Mouse (Mus musculus) heart, postnatal 4 days (tissue): Measurements from ENCODE around the gene March9. TPM values are rescaled to one million over a fixed set of nuclear protein-coding genes. Genes with fewer than 3 reads are reported as not detected.
"Not testable (repeated sequence)": the region's sequence is repeated elsewhere in the genome, so short reads cannot be mapped to it uniquely, and the experiment has no call there.

ENCODE experiments used
- DNase-seq: peaks from one replicate; pipeline ENCODE4 v3.0.0; 2021
- total RNA-seq, 2 experiments: library from RNA; stranded (reverse); gene quantifications; 2 replicates each; pipeline ENCODE4 v1.2.3; 2021

March9 gene
- total RNA-seq, 2 experiments from 2014 or later: 1.7 to 1.8 TPM

DNA sequence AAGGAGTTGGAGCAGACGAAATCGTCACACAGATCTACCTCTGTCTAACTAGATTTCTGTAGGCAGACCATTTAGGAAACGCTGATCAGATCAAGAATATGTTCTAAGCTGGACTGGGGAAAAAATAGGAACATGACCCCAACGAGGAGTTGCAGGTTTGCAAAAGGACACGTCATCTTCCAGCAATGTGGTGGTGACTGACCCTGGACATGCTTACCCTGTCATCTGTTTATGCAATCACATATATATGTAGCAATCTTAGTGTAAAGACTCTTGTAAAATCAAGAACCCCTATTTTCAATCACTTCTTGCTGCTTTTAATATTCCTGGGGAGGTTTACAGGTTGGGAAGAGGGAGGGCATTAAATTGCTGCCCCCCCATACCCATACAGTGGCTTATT lies 2.5 kb upstream of the March9 start:
- DNase-seq: no peak

DNA sequence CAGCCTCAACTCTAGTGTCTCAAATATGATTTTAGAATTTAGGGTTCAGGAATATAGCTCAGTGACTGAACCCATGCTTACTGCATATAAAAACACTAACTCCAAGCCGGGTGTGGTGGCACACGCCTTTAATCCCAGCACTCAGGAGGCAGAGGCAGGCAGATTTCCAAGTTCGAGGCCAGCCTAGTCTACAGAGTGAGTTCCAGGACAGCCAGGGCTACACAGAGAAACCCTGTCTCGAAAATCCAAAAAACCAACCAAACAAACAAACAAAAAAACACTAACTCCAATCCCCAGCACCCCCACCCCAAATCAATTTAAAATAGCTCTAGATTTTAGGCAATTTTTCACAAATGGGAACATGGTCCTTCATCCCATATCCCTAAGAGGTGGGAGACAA lies 2.1 kb upstream of the March9 start:
- DNase-seq: not testable (repeated sequence)

DNA sequence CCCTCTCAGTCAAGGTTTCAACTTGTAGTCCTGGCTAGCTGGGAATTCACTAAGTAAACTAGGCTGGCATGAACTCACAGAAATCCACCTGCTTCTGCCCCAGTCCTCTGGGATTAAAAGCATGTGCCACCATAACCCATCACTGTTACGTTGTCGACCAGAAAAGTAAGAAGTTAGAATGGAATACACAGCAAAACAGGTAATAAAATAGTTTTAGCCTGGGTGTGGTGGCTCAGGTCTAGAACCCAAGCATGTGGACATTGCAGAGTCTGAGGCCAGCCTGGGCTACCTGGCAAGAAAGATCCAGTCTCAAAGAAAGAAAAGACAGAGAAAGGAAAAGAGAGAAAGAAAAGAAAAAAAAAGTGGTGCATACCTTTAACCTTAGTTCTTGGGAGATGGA lies 1.5 kb upstream of the March9 start:
- no peak for DNase-seq

DNA sequence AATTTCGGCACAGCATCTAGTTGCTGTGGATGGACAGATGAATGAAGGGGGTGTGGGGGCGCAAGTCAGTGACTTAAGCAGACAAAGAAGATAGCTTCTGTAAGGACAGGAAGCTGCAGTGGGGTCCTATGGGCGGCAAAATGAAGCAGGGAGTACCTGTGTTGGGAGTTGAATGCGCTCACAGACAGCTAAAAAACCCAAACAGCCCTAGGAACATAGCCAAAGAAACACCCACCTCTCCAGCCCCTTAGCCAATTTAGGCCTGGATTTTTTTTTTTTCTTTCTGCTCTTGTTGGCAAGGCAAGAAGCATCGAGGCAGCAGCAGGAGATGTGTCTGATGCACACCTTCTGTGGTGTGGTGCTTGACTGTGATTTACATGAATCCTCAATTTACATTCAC lies 1.1 kb upstream of the March9 start:
- DNase-seq: no peak

DNA sequence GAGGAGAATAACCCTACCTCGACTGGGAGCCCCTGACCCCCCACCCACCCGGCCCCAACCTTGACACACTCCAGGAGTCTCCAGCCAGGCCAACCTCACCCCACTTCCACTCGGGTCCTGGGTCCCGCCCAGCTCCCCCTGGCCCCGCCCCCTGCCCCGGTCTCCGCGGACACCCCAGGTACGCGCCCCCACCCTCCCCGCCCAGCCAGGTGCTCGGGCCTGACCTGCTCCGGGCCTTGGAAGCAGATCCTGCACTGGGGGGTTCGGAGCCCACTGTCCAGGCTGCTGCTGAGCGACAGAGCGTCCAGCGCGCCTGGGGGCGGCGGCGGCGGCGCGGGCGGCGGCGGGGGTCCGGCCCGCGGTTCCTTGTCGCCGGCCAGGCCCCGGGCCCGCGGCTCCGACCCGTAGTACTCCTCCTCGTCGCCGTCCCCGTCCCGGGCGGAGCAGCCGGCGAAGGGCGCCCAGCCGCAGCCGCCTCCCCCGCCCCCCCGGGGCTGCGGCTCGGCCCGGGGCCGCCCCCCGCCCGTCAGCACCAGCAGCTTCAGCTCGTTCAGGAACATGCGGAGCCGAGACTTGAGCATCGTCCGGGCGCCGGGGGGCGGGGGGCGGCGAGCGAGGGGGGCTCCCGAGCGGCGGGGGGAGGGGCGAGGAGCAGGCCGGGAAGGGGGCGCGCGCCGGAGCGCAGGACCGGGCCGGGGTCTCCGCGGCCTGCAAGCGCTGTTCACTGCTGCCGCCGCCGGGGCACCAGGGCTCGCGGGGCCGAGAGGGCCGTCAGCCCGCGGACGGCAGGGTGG lies 613 bp downstream of the March9 start:
- DNase-seq: no peak

DNA sequence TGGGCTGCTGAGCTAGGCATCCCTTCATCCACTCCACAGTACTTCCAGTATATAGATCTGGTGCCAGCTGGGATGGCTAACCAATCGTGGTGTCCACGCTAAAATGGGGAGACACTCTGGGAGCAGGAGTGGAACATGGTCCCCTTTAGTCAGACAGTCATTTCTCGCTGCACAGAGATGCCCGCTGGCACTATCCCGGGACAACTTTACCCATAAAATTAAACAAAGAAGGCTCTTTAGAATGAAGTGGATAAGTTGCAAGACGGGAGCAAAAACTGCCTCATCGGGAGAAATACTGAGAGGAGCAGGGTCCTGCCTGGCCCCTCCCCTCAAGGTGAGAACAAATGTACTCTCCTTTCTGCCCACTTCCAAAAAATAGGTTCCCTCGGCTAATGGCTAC lies 1.3 kb downstream of the March9 start:
- DNase-seq: no peak

DNA sequence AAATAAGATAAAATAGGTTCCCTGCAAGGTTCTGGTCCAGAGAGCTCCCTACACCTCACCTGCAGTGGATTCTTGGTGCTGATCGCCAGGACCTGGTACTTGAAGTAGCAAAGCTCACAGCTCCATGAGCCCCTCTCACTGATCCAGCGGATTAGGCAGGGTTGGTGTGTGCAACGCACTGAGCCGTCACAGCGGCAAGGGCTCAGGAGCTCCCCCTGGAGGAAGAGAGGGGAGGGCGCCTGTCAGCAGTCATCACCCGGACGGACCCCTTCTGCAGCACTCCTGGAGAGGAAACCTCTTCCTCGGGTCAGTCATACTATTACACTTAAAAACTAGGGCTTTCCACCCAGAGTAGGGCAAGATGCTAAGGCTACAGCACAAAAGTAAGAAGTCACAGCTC lies 1.8 kb downstream of the March9 start:
- DNase-seq: peak; percentile 84

DNA sequence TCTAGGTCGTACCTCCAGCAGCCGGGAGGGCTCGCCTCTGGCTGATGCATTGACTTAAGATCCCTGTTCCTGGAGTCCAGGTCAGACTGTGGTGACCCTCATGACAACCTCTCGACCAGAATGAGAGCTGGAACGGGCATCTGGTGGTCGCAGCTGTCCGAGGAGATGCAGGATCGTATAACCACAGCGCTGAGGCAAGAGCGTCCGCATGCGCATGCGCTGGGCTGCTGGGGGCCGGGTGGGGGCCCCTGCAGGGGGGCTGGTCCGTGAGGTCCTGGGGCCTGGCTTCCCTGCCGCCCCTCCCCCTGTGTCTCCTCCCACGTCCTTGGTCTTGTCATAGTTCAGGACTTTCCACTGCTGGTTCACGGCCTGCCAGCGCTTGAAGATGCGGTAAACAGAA lies 3.5 kb downstream of the March9 start:
- DNase-seq: no peak

DNA sequence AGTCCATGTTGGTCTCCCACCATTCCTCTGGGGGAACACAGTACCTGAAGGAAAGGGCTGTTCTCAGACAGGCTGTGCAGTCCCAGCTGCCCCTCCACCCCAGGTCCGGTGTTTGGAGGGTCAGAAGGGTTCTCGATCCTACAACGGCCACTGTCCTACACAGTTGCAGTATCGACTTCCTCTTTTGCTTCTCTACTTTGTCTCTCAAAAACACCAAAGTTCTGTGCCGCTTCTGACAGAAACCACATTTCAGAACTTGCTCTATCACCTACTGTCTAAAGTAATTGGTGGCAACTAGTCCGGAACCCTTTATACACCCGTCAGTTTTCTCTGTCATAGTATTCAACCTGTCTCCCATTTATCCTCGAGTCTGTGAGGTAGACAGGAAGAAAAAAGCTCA lies 4.6 kb downstream of the March9 start:
- no peak for DNase-seq

DNA sequence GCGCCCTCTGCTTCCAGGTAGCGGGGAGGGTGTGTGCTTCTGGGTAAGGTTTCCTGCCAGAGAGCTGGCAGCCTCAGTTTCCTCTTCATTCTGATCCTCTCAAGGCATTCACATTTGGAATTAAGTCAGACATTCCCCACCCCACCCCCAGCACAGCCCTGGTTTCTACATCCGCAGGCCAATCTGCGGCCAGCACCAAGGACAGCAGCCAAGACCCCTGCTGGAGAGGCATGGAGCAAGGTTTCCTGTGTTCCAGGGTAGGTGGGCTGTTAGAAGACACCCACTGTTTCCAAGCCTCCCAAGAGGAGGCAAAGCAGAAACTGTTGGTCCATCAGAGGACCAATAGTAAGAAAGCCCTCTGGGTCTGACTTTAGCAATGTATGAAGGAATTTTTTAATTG lies 5.3 kb downstream of the March9 start:
- peak; percentile 42 for DNase-seq

DNA sequence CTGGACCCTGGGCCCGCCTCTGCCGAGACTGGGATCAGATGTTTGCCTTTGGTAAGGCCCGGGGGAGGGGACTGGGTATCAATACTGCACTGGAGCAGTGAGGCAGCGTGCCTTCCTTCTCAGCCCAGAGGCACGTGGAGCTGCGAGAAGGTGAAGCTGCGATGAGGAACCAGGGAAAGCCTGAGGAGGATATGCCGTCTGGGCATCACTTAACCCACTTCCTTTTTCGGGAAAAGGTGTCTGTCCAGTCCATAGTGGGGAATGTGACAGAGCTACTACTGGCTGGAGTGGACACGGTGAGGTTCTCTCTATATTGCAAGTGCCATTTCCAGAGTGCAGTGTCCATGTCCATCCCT lies 9.9 kb downstream of the March9 start:
- no peak for DNase-seq

DNA sequence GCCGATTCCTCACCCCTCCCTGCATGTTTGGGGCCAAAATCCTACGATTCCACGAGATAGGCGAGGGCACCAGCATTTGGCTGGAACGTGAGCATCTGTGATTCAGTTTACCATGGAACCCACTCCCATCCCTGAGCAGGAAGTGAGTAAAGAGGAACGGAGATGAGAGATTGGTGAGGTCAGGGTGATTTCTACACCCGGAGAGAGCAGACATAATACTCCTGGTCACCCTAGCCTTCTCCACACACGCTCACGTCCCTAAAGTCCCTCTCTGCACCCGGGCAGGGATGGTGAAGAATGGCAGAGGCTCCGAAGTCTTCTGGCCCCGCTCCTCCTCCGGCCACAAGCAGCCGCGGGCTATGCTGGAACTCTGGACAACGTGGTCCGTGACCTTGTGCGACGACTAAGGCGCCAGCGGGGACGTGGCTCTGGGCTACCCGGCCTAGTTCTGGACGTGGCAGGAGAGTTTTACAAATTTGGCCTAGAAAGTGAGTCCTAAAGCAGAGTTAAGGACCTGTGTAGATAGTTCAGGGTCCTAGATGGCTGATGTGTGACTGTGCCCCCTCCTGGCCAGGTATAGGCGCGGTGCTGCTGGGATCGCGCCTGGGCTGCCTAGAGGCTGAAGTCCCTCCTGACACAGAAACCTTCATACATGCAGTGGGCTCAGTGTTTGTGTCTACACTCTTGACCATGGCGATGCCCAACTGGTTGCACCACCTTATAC lies 10.4 kb downstream of the March9 start:
- no peak for DNase-seq

DNA sequence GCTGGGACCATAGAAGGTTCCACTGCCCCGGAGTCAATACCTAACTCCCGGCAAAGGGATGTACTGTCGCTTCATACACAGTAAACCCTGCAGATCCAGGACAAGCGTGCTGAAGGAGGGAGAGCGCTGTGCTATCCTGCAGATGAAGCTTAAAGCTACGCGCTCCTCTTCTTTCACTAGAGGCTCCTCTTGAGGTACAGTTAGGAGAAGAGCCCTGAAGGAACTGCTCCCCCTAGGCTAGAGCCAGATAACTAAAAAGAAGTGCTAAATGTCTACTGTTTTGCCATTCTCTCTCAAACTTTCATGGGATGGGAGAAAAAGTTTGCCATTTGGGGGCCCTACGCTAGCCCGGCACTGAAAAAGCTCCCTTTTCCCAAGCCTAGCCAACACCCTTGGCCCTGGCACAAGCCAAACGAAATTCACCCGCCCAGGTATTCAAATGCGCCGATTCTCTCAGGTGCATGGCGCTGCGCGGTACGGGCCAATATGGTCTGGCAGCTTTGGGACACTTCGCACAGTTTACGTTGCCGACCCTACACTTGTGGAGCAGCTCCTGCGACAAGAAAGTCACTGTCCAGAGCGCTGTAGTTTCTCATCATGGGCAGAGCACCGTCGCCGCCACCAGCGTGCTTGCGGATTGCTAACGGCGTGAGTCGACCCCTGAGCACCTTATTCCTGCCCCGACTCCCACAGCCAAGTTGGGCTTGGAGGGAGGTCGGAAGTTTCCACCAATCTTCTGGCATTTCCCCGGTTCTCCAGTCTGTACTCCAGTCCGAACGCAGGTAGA lies 11.2 kb downstream of the March9 start:
- DNase-seq: no peak

DNA sequence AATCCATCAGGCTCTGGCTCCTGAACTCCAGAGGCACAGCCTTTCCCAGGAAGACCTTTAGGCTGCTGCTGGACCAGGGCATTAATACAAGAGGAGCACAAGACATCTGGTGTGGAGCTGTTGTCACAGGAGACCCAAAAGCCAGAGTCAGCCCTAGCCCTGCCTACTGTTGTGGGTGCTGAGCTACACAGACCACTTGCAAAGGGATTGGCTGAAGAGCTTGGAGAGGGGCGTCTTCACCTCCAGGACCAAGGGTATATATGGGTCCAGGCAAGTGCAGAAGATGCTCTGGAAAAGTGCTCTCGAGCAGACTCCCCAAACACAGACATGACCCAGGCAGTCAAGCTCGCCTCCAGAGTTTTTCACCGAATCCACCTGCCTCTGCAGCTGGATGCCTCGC lies 12.0 kb downstream of the March9 start, which contains the start of gene Cyp27b1:
Gene Cyp27b1, plus strand, starts transcription at position 297 of the 400 bp plus-strand sequence.
- DNase-seq: no peak

DNA sequence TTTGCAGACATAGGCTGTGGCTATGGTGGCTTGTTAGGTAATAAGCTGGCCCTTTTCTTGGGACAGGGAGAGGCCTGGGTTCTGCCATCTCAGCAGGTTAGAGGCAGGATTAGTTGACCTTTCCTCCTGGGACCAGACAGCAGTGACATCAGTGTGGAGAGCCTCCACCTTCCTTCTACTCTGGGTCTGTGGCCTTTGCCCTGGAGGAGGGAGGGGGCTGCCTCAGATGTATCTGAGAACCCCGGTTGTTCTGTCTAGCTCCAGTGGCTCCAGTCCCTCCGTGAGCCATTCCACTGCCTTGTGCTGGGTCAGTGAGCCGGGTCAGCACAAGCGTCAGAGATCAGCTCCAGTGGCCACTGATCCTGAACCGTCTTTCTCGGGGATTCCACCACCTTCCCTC lies 16.8 kb downstream of the March9 start:
- DNase-seq: no peak

DNA sequence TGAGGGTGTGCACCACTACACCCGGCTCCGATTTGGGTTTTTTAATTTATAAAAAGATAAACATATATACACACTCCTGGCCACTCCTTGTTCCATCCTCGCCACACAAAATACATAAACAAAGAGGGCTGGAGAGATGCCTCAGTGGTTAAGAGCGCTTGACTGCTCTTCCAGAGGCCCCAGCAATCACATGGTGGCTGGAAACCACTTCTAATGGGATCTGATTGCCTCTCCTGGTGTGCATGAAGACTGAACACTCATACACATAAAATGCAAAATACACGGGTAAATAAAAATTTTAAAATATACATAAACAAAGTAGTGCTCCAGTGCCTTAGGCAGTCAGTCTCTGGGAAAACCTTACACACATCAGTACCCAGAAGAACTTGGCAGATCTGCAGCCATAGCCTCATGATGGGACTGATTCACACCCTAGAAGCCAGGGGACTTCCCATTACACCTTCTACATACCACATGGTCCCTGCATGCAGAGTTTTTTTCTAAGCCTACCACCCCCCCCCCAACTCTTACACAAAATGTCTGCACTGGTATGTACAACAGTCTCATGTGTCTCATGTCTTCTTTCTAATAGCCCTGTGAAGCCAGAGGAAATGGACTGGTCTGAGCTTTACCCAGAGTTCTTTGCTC lies 17.4 kb downstream of the March9 start:
- no peak for DNase-seq

DNA sequence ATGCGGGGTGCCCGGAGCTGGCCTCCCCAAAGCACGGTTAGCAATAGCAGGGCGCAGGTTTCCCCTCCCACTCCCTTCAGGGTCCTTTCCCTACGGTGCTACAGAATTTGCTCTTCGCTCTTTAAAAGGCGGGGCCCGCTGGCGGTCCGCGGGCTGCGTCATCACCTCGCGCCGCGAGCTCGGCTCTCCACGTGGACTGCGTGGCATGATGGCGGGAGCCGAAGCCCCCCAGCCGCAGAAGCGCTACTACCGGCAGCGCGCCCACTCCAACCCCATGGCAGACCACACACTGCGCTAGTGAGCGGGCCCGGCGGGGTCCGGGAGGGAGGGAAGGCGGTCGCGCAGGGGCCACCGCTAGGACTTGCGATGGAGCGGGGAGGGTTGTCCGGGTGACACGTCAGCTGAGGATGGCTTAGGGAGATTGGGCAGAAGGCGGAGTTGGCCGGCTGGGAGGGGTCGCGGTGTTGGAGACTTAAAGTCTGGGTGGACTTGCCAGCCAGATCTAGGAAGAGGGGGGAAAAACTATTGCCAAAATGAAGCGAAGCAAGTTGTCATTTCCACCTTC lies 18.1 kb downstream of the March9 start:
- peak; percentile 91 for DNase-seq

DNA sequence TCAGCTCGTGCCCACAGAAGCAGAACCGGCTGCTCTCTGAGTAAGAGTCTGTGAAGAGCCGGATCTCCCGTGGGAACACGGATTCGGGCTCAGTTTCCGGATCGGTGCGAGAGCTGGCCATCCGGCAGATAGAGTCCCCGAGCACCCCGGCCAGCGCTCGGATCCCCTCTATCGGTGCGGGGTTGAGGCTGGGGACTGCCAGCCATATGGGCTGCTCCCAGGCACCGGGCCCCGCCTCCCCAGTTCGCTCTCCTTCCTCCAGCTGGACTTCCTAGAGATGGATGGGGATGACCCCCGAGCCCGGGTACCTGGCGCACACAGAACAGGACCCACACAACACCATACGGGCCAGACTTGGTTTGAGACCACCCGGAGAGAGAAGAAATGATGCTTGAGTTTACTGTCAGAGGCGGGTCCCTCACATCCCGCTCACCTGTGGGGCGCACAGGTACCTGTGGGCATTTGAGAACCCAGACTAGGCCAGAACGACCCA lies 18.7 kb downstream of the March9 start, which contains the start of the genes Mettl1 and Eef1akmt3:
Gene Mettl1, plus strand, starts transcription at position 141 of the 493 bp plus-strand sequence.
Gene Eef1akmt3, minus strand, starts transcription at position 240 of the 493 bp plus-strand sequence.
- peak; percentile 36 for DNase-seq

DNA sequence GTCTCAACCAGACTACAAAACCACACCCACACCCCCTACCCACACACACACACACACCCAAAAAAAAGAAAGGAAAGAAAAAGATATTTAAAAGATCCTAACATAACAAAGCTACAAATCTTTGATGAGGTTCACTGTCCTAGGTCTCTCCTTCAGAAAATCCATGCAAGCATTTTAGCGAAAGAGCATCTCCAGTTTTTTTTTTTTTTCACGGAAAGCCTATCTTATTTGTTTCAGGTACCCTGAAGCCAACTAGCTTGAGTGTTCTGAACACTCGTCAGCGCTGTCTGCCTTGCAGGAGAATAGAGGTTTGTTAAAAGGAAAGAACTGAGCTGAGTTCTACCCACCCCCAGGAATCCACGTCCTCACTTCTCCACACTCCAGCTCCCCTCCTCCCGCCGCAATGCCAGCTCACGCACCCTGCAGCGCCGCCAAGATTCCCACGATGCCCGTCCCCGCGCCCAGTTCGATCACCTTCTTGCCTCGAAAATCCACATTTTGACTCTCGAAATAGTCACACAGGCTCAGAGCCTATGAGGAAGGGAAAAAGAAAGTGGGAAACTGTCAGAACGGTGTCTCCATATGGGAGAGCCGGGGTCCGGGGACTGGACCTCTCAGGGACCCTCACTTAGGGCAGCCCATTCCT lies 19.3 kb downstream of the March9 start:
- DNase-seq: no peak

DNA sequence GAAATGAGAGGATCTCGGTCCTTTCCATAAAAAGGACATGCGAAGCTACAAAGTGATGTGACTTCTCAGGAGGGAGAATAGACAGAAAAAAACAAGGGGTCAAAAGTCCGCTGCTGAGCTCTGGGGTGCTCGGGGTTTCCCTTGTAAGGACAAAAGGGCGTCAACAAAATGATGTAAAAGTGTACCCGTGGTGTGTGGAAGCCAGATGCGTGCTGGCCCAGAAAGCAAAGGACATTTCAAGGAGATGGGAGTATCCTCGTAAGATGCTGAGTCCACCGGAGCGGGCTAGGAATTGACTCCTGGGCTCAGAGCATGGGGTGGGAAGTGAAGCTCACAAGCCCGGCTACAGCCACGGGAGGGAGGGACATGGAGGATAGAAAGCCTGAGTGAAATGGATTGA lies 22.3 kb downstream of the March9 start:
- DNase-seq: no peak

DNA sequence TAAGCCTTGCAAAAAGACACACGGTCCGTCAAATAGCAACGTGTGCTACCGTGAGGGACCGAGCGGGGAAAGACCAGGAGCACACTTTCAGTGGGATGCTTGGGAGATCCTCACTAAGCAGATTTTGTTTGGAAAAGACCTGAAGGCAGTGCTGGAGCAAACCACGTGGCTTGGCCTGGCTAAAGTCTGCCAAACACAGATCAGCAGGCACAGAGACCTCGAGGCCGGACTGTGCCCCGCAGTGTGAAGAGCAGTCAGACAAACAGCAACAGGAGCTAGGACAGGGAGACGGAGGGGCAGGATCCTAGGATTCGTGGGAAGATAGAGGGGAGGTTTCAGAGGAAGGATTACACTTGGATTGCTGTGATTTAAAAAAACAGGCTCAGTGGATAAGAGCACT lies 23.7 kb downstream of the March9 start:
- no peak for DNase-seq
